Comparison of ENCODE assay signal across 24 mouse cellular contexts in genomic region chr6:137804121-137804520, GRCm38 (mm10). TPM values are rescaled to one million over a fixed set of nuclear protein-coding genes. Genes with fewer than 3 reads are reported as not detected.
DNase-seq lines count a peak whose midpoint lies in the region; ATAC-seq lines count a peak whose summit lies in the region.
"Had no signal": no experiment of that assay in that cellular context is flagged by ENCODE, and none has a peak within 500 bp of the region (broad histone marks: within the 10 kb centered on the region; RNA-seq: fewer than 3 reads in every experiment).

No protein-coding gene starts in this region.

- DNase-seq in embryonic facial prominence, embryonic 10.5 days (ENCODE audit: low spot score) = no peak
- DNase-seq in ovary, postnatal 14 days (ENCODE audit: low spot score) = no peak
- no peak for DNase-seq in urinary bladder, adult 2 months (ENCODE audit: low spot score)
- DNase-seq: adrenal gland, postnatal 36 days; B cell, adult 2 months; cerebellum, adult 11 months; cerebellum, adult 9-11 months; heart, postnatal 10 days; layer of hippocampus, adult 9-11 months; liver, embryonic 13.5 days; lung, adult 2 months; lung, postnatal 14 days had no signal

- no peak overlapping the region for H3K4me2 ChIP-seq in heart, embryonic 16.5 days (ENCODE audit: low read depth, low read length)
- no peak overlapping the region for H3K4me2 ChIP-seq in heart, embryonic 11.5 days
- H3K4me2 ChIP-seq in embryonic facial prominence, embryonic 12.5 days (replicated peaks) = no peak overlapping the region
- H3K4me2 ChIP-seq in limb, embryonic 12.5 days = no peak overlapping the region
- H3K4me2 ChIP-seq: embryonic facial prominence, embryonic 15.5 days; forebrain, embryonic 15.5 days; hindbrain, embryonic 12.5 days; liver, embryonic 13.5 days; midbrain, embryonic 12.5 days had no signal

- ATAC-seq in heart, embryonic 16.5 days (replicated peaks; ENCODE audit: extremely low read depth, insufficient read depth, low FRiP score) = no peak
- no peak for ATAC-seq in heart, embryonic 11.5 days (replicated peaks; ENCODE audit: insufficient number of reproducible peaks, low FRiP score, low TSS enrichment)
- ATAC-seq in embryonic facial prominence, embryonic 12.5 days (ENCODE audit: insufficient number of reproducible peaks, insufficient read depth, low FRiP score, low TSS enrichment) = 0 out of 2 replicates have a peak, but pooled peaks have one; percentile 17
- ATAC-seq in limb, embryonic 12.5 days (ENCODE audit: insufficient number of reproducible peaks, insufficient read depth, low FRiP score, low TSS enrichment, low read depth) = peak; percentile 6; the same call in 1 of the 2 replicates
- ATAC-seq: forebrain, embryonic 15.5 days; Patski had no signal

- no peak overlapping the region for H3K9ac ChIP-seq in heart, embryonic 16.5 days (ENCODE audit: low read length)
- H3K9ac ChIP-seq in heart, embryonic 11.5 days (ENCODE audit: low read depth, low read length) = no peak overlapping the region
- H3K9ac ChIP-seq in embryonic facial prominence, embryonic 12.5 days = no peak overlapping the region
- no peak overlapping the region for H3K9ac ChIP-seq in limb, embryonic 12.5 days (replicated peaks)
- H3K9ac ChIP-seq: embryonic facial prominence, embryonic 15.5 days; forebrain, embryonic 15.5 days; hindbrain, embryonic 12.5 days; liver, embryonic 13.5 days; midbrain, embryonic 12.5 days had no signal

- H3K27me3 ChIP-seq in heart, embryonic 16.5 days (ENCODE audit: control insufficient read depth, insufficient read depth, low read length) = no peaks in the 10 kb centered on the region
- no peaks in the 10 kb centered on the region for H3K27me3 ChIP-seq in heart, embryonic 11.5 days (ENCODE audit: control insufficient read depth, insufficient read depth, low read length)
- no peaks in the 10 kb centered on the region for H3K27me3 ChIP-seq in embryonic facial prominence, embryonic 10.5 days (replicated peaks; ENCODE audit: low read depth, poor library complexity, severe bottlenecking)
- no peaks in the 10 kb centered on the region for H3K27me3 ChIP-seq in embryonic facial prominence, embryonic 12.5 days
- no peaks in the 10 kb centered on the region for H3K27me3 ChIP-seq in limb, embryonic 12.5 days
- H3K27me3 ChIP-seq: CH12.LX; embryonic facial prominence, embryonic 15.5 days; forebrain, embryonic 15.5 days; hindbrain, embryonic 12.5 days; liver, embryonic 13.5 days; midbrain, embryonic 12.5 days; Patski had no signal

- no peaks in the 10 kb centered on the region for H3K4me1 ChIP-seq in heart, embryonic 16.5 days (ENCODE audit: control insufficient read depth, insufficient read depth, low read length)
- no peaks in the 10 kb centered on the region for H3K4me1 ChIP-seq in heart, embryonic 11.5 days (ENCODE audit: control insufficient read depth, insufficient read depth, low read length)
- H3K4me1 ChIP-seq in embryonic facial prominence, embryonic 10.5 days = peaks cover 34% of the 10 kb centered on the region
- H3K4me1 ChIP-seq in embryonic facial prominence, embryonic 12.5 days = peaks cover 14% of the 10 kb centered on the region
- H3K4me1 ChIP-seq in limb, embryonic 12.5 days (replicated peaks) = peaks cover 42% of the 10 kb centered on the region
- H3K4me1 ChIP-seq: embryonic facial prominence, embryonic 15.5 days; forebrain, embryonic 15.5 days; liver, embryonic 13.5 days; midbrain, embryonic 12.5 days had no signal

- peaks cover 14% of the 10 kb centered on the region for H3K9me3 ChIP-seq in heart, embryonic 16.5 days (replicated peaks; ENCODE audit: control insufficient read depth, low read length)
- peaks cover 13% of the 10 kb centered on the region for H3K9me3 ChIP-seq in heart, embryonic 11.5 days (replicated peaks; ENCODE audit: control insufficient read depth, low read length)
- H3K9me3 ChIP-seq in embryonic facial prominence, embryonic 10.5 days = peaks cover 10% of the 10 kb centered on the region
- peaks cover 7% of the 10 kb centered on the region; the same call in 1 of the 2 replicates for H3K9me3 ChIP-seq in embryonic facial prominence, embryonic 12.5 days
- peaks cover 16% of the 10 kb centered on the region for H3K9me3 ChIP-seq in limb, embryonic 12.5 days
- H3K9me3 ChIP-seq: G1E; liver, embryonic 13.5 days had no signal

- peaks cover 24% of the 10 kb centered on the region for H3K36me3 ChIP-seq in heart, embryonic 16.5 days (ENCODE audit: control insufficient read depth, insufficient read depth)
- H3K36me3 ChIP-seq in heart, embryonic 11.5 days (ENCODE audit: control insufficient read depth, insufficient read depth, low read length) = peaks cover 7% of the 10 kb centered on the region
- H3K36me3 ChIP-seq in embryonic facial prominence, embryonic 10.5 days (replicated peaks) = peaks cover 42% of the 10 kb centered on the region
- peaks cover 8% of the 10 kb centered on the region for H3K36me3 ChIP-seq in embryonic facial prominence, embryonic 12.5 days
- peaks cover 18% of the 10 kb centered on the region for H3K36me3 ChIP-seq in limb, embryonic 12.5 days
- H3K36me3 ChIP-seq: forebrain, embryonic 15.5 days had no signal

- H3K4me3 ChIP-seq in heart, embryonic 16.5 days (ENCODE audit: low read length) = no peak overlapping the region
- H3K4me3 ChIP-seq in heart, embryonic 11.5 days (ENCODE audit: low read depth, low read length) = no peak overlapping the region
- no peak overlapping the region for H3K4me3 ChIP-seq in embryonic facial prominence, embryonic 10.5 days
- no peak overlapping the region for H3K4me3 ChIP-seq in embryonic facial prominence, embryonic 12.5 days
- no peak overlapping the region for H3K4me3 ChIP-seq in limb, embryonic 12.5 days (replicated peaks)
- H3K4me3 ChIP-seq: embryonic facial prominence, embryonic 15.5 days; forebrain, embryonic 15.5 days; hindbrain, embryonic 12.5 days; left cerebral cortex, adult 2 months; liver, embryonic 13.5 days; midbrain, embryonic 12.5 days had no signal

- WGBS in heart, embryonic 16.5 days = 87% methylated on average over 7 of the region's 7 CpGs
- WGBS in heart, embryonic 11.5 days (ENCODE audit: insufficient replicate concordance) = 86% methylated on average over 7 of the region's 7 CpGs
- WGBS in embryonic facial prominence, embryonic 10.5 days = 74% methylated on average over 7 of the region's 7 CpGs
- WGBS in embryonic facial prominence, embryonic 12.5 days = 53% methylated on average over 7 of the region's 7 CpGs
- WGBS in limb, embryonic 12.5 days = 43% methylated on average over 7 of the region's 7 CpGs

- H3K27ac ChIP-seq in heart, embryonic 16.5 days (ENCODE audit: low read length) = 0 out of 2 replicates have a peak overlapping the region, but pooled peaks have one; percentile 13
- no peak overlapping the region for H3K27ac ChIP-seq in heart, embryonic 11.5 days (ENCODE audit: low read depth, low read length)
- peak overlapping the region; percentile 75 for H3K27ac ChIP-seq in embryonic facial prominence, embryonic 10.5 days (replicated peaks)
- no peak overlapping the region for H3K27ac ChIP-seq in embryonic facial prominence, embryonic 12.5 days
- peak overlapping the region; percentile 56; the same call in 1 of the 2 replicates for H3K27ac ChIP-seq in limb, embryonic 12.5 days
- H3K27ac ChIP-seq: embryonic facial prominence, embryonic 15.5 days; forebrain, embryonic 15.5 days; hindbrain, embryonic 12.5 days; left cerebral cortex, adult 2 months; liver, embryonic 13.5 days; midbrain, embryonic 12.5 days had no signal

RNA-seq across cellular contexts. Expression of gene Dera, which starts 49.8 kb away (rescaled TPM):
- 40.8 and 46.2 TPM in 2 replicates for polyA plus RNA-seq in heart, embryonic 16.5 days (2015; fragmentation: Nextera tagmentation; extraction: Ambion mirVana)
- 62.5 and 68.5 TPM in 2 replicates for polyA plus RNA-seq in heart, embryonic 11.5 days (2014; fragmentation: Nextera tagmentation; extraction: Ambion mirVana)
- polyA plus RNA-seq in embryonic facial prominence, embryonic 10.5 days (2016; fragmentation: Nextera tagmentation; extraction: Ambion mirVana) = 72.3 and 80.2 TPM in 2 replicates
- polyA plus RNA-seq in embryonic facial prominence, embryonic 12.5 days (2016; fragmentation: Nextera tagmentation; extraction: Ambion mirVana) = 50.0 and 50.2 TPM in 2 replicates
- 63.0 and 64.4 TPM in 2 replicates for polyA plus RNA-seq in limb, embryonic 12.5 days (2016; fragmentation: Nextera tagmentation; extraction: Ambion mirVana)
- 12.7 and 14.2 TPM in 2 replicates for polyA plus RNA-seq in urinary bladder, adult 2 months (2012; rRNA removed)

Comparison
In these comparisons a context has a peak if more than half of its experiments do, and no peak if none do; other contexts are left out.
1. H3K27ac ChIP-seq: peak in heart, embryonic 16.5 days (single experiment), embryonic facial prominence, embryonic 10.5 days (single experiment) and limb, embryonic 12.5 days (single experiment); none in heart, embryonic 11.5 days (single experiment) and embryonic facial prominence, embryonic 12.5 days (single experiment).
2. ATAC-seq: peak in embryonic facial prominence, embryonic 12.5 days (single experiment) and limb, embryonic 12.5 days (single experiment); none in heart, embryonic 16.5 days (single experiment) and heart, embryonic 11.5 days (single experiment).